Mouse (Mus musculus): ENCODE measurements at regions not wholly inside any gene's neighbourhood (a gene's known extent, or its start where the extent isn't known, plus 50 kb on each side); places are given as distances from the start of the nearest gene placed in this dataset.
A peak's percentile ranks its signal among the peaks of the same experiment; 100 is the strongest.
"Not testable (repeated sequence)": the region's sequence is repeated elsewhere in the genome, so short reads cannot be mapped to it uniquely, and the experiment has no call there.

DNA sequence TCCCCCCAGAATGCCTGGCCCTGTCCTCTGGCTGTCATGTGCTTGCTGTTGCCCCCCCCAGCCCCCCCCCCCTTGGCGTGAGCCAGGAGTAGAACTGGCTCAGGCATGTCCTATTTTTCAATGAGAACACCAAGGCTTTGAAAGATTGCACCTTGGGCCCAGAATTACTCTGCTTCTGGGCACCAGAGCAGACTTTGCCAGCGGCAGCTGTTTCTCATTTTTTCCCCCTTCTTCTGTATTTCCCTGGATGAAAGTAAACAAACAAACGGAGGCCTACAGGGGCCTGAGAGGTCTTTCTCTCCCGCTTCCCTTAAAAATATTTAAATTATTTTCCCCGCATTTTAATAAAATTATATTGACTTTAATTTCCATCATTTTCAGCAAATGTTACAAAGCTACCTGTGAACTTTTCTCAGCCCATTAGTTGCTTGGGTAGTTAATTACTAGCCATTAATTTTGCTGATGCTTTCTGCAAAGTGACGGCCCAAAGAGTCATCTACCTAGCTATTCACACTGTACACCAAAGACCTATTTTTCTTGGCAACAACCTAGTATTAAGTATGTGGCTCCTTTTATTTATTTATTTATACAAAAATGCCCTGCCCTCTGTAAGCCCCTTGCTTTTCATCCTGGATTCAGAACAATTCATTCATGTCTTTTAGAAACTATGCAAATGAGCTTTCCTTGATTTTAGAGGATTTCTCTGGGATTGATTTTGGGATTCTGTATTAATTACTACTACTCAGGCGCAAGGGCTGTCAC is 496.2 kb upstream of the Fam160b2 start:
- DNase-seq: no peak

DNA sequence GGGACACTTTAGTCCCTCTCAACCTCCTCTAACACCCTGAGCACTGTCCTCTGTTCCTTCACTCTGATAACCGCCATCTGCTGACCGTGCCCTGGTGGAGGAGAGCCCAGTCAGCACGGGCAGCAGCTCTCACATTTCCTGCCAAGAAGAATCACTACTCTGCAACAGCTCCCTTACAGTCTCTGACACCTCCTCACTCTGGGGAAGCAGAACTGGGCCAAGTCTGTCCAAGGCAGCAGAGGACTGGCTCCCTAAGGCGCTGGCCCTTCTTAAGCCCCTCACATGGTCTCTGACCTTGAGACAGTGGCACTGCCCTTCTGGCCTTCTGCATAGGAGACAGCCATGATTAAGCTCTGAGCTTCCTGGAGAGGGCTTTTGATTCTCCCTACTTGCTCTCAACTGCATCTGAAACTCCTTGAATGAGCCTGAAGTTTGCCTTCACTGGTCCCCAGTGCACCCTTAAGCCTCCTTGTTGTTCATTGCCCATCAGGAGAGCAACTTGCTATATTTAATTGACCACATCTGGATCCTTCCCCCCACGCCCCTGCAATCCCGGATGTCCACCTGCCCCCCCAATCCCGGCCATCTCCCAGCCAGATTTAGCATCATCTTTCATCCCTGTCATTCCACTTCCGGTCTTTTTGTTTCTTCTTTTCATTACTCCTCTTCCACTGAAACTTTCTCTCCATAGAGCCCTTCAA is 493.1 kb upstream of the Fam160b2 start:
- peak; percentile 53 to 85 for DNase-seq

DNA sequence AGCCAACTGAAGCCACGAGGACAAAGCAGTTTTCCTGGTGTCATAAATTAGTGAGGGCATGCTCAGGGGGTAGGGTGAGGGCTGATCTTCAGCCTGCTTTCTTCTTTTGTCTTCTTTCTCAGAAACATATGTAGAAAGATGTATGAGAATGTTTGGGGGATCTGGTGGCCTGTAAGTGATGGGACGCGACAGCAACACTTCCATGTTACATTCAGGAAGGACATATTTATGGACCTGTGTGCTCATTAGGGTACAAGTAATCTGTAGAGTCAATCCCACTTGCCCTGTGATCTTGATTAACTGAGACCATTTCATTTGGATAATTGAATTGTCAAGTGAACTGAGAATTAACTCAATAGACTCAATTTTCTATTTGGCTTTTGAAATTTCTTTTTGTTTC is 486.1 kb upstream of the Fam160b2 start:
- no peak for DNase-seq

DNA sequence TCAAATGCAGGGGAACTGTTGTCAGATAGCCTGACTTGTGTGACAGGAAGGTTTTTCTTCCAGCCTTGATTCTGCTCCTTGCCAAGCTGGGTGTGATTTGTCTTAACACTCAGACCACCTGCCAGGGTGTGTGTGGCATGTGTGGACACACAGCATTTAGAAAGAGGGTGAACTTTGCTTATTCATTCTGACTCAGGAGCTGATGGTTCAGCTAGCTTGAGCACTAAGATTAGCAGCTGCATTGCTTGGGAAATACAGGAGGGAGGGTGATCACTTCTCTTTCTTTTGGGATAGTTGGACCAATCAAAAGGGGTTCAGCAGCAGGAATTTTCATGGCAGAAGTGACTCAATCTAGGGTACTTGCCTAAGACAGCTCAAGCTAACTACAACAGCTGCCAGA is 482.7 kb upstream of the Fam160b2 start:
- peak in 1 of 2 experiments; percentile 23 for DNase-seq

DNA sequence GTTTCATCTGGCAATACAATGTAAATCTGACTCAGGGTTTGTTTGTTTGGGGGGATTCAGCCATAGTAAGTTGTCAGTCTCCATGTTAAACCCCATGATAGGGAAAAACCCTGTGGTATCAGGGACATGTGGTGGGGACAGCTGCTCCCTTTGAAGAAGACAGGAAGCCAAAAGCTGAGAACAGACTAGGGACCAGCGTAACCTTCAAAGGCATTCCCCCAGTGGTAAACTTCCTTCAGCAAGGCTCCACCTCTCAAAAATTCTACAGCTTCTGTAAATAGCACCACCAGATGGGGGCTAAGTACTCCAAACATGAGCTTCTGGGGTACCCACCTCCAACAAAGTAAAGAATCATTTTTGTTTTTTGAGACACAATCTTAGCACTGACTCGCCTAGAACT is 476.0 kb upstream of the Fam160b2 start:
- no peak for DNase-seq

DNA sequence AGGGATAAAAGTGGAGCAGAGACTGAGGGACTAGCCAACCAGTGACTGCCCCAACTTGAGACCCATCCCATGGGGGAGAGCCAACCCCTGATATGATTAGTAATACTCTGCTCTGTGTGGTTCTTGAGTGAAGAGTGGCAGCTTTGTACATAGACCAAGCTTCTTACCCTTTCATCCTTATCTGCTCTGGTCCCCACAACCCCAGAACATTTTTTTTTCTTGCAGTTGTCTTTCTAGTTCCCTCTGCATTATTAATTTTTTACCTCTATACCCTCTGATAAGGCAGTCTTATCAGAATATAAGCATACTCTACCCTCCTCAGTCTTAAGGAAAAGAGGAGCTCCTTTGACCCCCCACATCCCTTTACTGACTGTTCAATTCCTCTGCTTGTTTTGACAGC is 474.4 kb upstream of the Fam160b2 start:
- no peak for DNase-seq

DNA sequence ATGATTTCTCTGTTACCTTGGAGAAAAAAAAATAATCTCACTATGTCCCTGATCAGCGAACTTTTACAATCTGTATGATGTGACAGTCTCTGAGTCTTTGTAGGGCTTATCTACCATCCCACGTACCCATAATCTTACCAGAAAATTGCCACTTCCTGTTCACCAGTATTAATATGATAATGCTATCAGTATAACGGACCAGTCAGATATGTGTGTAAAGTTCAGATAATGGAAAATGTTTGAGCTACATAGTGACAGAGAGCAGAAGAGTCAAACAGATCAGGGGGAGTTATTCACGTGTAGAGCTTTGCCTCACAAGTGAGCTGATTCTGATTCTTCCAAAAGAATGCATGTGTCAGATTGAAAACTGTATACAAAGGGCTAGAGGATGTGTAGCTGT is 466.0 kb upstream of the Fam160b2 start:
- no peak for DNase-seq

DNA sequence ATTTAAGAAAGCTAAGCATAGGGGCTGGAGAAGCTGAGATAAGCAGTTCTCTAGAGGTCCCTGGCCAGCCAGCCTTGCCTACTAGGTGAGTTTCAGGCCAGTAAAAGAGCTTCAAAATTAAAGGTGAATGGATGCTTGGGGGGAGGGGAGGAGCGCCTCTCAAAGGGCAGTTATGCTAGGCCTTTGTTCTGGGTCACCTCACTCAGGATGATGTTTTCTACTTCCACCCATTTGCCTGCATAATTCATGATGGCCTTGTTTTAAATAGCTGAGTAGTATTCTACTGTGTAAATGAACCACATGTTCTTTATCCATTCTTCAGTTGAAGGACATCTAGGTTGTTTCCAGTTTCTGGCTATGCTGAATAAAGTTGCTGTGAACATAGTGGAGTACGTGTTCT is 457.0 kb upstream of the Fam160b2 start:
- DNase-seq: no peak

DNA sequence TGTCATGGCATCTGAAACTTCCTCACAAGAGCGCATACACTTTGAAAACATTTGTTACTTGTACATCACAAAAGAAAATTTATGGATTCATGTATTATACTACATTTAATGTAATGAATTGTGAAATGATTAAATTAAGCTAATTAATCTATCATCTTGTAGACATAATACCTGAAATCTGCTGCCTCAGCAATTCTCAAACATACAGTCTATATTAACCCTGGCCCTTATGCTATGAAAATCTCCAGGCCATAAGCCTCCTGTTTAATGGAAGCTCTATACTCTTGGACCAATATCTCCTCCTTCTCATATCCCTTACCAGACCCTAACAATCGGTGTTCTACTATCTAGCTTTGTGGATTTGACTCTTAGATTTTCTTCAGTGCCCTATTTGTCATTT is 455.8 kb upstream of the Fam160b2 start:
- no peak for DNase-seq

DNA sequence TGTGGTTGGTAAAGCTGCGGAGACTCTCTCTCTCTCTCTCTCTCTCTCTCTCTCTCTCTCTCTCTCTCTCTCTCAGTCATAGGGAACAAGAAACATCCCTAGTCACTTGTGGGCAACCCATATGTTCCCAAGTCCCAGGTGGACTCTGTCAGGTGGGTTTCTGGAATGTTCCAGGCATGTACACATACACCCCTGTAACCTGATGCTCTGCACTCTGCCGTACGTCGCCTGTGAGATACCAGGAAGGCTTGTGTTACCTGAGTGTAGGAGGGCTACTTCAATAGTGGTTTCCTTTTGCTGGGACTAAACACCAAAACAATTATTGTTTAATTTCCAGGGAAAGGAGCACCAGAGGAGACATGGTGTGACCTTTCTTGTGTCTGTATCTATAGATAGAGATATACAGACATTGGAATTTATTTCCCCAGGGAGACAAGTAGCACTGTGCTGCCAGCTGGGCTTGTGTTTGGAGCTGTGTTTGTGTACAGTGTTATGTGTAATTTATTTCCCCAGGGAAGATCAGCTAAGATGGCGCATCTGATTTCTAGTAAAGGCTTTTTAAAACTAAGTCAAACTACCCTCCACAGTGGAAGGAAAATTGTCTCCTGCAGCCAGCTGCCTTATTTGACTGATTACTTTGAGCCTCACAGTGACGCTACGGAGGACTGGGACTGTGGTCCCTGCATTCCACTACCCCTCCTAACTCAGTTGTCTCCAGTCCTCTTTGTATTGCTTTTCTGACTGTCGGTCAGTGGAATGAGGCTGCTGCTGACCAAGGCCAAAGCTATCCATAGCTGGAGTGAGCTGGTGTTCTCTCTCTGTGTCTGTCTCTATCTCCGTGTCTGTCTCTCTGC is 454.4 kb upstream of the Fam160b2 start:
- no peak for DNase-seq

DNA sequence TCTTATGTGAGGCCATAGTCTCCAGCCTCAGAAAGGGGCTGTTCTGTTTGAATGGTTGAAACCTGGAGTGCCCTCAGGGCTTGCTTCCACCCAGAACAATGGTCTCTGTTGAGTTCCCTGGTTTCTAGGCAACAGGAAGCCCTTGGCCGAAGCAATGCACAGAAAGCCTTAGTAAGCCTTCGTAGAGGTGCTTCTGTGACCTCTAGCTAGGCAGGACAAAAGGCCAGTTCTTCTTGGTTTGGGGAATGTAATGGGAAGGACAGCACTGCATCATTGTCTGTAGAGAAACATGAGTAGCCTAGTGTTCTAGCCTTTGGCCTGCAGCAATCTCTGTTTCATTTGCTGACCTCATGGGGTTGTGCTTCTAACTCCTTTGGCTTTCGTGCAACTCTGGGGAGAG is 447.5 kb upstream of the Fam160b2 start:
- no peak for DNase-seq

DNA sequence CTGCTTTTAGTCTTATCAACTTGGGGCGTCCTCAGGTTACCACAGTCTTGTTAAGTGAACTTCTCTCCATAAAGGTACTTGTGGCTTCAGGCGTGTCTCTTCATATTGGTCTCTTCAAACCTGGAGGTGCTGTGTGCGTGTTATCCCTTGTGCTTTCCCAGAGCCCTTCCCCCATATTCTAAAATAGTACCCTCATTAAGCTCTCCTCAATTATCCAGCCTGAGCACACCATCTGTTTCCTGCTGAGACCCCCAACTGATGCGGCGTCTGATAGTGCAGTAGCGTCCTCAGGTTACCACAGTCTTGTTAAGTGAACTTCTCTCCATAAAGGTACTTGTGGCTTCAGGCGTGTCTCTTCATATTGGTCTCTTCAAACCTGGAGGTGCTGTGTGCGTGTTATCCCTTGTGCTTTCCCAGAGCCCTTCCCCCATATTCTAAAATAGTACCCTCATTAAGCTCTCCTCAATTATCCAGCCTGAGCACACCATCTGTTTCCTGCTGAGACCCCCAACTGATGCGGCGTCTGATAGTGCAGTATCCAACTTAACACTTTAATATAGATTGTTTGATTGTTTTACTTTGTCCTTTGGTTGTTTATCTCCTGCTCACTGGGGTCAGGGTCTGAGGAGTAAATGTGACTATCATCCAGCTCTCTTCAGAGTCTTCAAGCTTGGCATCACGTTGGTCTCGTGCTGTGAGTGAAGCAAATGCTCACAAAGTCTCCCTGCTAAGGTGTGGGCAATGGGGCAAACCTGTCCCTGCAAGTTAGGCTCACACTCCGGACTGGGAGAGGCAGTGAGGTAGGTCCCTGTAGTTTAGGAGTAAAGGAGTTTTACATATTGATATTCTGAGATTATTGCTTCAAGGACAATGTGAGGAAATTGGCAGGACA is 444.5 kb upstream of the Fam160b2 start:
- not testable (repeated sequence) for DNase-seq

DNA sequence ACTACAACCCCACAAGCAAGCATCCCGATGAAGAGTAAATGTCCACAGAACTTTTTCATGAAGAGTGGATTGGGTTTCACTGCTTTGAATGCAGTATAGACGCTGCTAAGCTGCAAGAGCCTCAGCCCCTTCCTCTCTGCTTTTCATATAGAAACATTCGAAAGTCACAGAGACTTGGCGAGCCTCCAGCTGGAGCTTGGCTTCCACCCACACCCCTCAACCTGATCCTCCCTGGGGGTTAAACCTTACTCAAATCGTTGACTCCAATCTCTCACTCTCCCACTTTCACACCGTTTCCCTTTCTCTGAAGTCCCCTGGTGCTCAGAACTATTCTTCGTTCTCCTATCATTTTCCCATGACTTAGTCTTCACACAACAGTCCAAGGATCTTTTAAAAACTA is 437.0 kb upstream of the Fam160b2 start:
- DNase-seq: no peak

DNA sequence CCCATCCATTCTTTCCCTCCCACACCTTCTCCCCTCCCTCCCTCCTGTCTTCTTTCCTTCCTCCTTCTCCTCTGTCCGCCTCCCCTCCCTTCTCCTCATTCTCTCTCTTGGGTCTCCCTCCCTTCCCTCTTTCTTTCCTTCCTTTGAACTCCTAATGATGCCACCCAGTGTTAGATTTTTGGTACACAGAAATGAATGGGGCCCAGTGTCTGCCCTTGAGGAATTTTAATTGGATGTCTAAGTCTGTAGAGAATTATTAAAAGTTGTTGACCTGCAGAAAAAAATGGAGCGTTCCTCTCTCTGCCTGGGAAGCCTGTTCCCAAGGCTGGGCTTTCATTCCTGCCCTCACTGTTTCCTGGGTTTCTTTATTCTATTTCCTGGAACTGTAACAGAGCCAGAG is 434.0 kb upstream of the Fam160b2 start:
- no peak for DNase-seq

DNA sequence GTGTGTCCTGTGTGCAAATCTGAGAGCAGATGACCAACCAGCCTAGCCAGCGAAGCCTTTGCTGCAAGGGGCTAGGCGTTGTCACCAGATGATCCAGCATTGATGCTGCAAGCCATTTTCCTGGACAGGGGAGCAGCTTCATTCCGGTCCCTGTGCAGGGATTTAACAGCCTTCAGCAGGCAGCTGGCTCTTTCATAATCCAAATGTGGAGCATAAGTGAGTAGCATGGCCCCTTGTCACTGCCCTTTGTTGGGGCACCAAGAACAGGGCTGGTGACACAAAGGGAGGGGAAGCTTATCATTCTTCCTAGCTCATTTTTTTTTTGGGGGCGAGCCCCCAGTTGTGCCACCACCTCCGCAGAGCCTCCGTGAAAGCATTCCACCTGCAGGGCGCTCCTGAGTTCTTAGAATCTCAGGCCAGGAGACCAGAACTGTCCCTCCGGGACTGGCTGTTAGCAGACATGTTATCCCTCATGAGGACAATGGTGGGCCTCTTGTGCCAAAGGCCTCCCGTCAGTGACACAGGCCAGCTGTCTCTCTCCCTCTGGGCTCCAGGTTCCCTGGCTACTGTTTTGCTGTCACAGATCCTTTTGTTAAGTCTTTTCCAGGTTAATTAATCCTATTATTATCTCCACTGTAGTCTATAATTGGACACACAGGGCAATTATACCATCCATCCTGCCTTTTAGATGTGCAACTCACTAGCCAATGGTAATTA is 430.7 kb upstream of the Fam160b2 start:
- DNase-seq: peak; percentile 15 to 66

All from lung, postnatal 4 days (tissue).